Mouse (Mus musculus) heart, adult 18-20 months (tissue): ENCODE measurements around the gene Nfic. TPM values are rescaled to one million over a fixed set of nuclear protein-coding genes. Genes with fewer than 3 reads are reported as not detected.

ENCODE experiments used
- DNase-seq, 2 experiments: peaks; one replicate each; pipeline ENCODE4 v3.0.0; 2021 to 2022; ENCODE audit warnings: mixed read lengths in 1 of 2
- total RNA-seq, 2 experiments: library from RNA; stranded (reverse); gene quantifications; 2 replicates each; pipeline ENCODE4 v1.2.3; 2021

Gene Nfic
- total RNA-seq, 2 experiments from 2014 or later, result 91.0 to 93.4 TPM

DNA sequence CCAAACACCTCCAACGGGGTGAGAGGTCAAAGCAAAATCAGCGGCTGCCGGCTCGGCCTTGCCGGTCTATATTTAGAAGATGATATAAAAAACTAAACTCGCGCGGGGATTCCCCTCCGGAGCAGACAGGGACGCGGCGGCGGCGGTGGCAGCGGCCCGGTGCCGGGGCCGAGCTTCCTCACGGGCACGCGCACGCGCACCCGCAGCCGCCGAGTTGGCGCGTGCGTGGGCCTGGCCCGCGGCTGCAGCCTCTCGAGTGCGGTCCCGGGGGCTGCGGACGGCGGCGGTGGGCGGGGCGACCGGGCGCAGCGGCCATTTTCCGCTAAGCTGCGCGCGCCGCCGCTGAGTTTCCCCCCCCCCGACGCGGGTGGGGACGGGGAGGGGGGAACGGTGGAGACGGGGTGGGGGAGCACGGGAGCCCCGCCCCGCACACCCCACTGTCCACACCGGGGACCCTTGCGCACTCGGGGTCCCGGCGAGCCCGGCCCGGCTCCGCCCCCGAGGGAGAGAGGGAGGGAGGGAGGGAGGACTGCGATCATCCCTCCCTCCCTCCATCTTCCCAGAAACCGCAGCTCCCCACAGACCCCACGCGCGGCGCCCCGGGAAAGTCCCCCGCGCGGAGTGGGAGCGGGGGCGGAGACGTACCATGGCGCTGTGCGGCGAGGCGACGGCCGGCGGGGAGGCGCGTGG is 25.1 kb downstream of the Nfic start:
- peak; percentile 86 to 92 for DNase-seq

DNA sequence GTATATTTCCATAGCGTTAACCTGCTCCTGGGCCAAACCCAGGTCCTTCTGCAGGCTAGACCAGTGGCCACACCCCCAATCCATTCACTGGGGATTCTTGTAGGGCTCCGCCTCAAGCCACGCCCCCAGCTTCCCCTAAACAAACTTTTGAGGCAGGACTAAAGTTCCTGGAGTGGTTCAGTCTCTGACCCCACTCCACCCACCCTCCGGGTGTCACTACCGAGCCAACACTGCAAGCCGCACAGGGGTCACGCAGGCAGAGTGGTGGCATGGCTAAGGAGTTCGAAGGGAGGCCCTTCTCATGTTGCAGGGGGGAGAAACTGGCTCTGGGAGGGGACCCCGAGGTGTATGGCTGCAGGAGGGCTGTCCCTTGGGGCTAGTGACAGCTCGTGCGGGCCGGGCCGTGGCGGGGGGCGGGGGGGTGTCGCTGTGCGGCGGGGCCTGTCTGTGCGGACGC is 25.8 kb downstream of the Nfic start:
- peak; percentile 94 to 96 for DNase-seq

DNA sequence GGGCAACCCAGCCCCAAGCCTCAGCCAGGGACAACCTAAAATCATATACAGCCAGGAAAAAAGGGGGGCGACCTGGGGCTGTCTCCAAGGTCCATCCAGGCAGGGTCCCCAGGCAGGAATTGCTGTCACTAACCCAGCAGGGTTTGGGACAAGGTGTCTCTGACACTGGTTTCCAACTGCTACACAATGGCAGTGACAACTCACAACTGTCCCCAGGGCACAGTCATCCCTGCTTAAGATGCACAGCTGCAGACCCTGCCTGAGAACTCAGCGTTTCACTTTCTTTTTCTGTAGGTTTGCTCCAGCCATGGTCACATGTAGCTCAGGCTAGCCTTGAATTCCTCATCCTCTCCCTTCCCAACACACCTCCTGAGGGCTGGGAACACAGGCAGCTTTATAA is 26.3 kb downstream of the Nfic start:
- DNase-seq, result no peak

DNA sequence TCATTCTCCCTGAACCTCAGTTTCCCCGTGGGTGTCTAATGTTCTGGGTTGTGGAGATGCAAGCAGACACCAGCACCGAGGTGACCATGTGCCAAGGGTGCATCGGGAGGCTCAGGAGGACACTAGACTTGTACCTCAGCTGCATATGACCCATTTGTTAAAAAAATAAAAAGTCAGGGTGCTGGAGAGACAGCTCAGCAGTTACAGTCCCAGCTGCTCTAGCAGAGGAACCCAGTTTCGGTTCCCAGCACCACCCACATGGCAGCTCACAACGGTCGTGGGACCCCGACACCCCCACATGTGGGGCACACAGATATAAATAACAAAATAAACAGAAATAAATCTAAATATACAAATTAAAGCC is 26.9 kb downstream of the Nfic start:
- no peak for DNase-seq

DNA sequence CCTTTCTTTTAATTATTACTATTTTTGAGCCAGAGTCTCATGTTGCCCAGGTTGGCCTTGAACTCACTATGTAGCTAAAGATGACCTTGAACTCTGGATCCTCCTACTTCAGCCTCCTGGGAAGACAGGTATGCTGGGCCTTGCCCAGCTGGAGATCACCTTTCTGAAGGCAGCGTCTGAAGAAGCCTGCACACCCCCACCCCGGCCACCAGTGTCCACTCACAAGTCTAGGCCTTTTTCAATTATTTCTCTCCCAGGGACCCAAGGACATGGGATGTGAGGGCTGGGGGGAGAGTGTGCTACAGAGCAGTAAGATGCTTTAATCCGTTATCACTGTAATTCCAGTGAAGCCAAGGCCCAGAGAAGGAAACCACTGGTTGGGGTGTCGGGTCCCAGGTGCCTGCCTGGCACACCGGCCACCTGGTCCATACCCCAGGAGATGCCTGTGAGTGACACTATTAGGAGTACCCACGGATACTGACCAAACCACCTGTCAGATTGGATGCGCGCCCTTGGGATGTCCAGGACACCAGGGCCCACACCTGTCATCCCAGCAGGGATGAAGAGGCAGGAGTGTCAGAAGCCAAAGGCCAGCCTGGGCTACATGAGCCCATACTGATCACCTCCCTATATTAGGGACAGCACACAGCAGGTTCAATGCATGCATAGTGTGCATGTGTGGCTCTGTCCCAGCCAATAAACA is 27.5 kb downstream of the Nfic start:
- DNase-seq, result peak in 1 of 2 experiments; percentile 16

DNA sequence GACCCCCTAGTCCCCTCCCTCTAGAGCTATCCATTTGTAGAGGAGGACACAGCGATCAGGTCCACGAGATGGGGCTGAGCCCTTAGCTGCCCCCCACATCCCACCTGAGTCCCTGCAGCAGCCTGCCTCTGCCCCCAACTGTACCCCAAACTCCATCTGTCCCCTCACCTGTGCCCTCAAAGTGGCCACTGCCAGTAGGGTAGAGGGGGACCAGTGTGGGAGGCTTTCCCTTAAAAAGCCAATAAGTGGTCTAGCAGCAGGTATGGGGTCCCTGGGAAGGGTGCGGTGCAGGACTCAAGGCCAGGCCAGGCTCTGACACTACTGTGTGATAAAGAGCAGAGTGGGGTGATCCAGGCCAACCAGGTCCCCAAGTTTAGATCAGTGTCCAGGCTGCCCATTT is 28.1 kb downstream of the Nfic start:
- no peak for DNase-seq

DNA sequence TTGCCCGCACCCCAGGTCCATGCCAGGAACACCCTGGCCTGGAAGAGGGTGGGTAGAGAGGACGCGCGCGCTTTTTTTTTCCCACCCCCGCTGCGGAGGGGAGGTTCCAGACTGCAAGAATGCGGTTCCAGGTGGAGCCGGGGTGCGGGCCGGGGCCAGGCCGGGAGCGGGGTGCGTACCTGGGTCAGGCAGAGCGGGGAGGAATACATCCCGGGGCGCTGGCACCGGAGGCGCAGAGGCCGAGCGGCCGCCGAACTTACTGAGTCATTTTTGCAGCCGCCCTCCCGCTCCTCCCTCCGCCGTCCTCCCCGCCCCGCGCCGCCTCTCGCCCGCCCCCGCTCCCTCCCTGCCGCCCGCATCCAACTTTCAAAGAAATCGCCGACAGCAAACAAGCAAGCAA is 28.5 kb downstream of the Nfic start:
- DNase-seq, result peak; percentile 84

DNA sequence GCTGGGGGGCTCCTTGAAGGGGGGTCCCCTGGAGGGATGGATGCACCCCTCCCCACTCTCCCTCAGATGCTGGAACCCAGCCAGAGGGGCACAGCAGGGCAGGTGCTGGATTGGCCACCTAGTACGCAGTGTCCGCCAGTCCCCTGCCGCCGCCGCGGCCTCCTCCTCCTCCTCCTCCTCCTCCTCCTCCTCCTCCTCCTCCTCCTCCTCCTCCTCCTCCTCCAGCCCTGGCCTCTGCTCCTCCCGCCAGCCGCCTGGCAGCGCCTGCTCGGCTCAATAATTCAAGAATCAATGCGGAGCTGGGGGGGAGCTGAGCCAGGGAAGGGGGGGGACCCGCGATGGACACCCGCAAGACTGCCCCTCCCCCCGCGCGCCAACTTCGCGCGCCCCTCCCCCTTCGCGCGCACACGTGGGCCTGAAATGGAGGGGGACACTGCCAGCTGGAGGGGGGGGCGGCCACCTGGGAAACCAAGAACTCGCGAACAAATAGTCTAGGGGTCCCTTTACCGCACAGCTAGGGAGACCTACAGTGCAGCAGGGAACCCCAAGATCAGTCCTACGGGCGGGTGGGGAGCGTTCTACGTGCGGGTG is 29.3 kb downstream of the Nfic start:
- DNase-seq, result peak; percentile 41 to 57

DNA sequence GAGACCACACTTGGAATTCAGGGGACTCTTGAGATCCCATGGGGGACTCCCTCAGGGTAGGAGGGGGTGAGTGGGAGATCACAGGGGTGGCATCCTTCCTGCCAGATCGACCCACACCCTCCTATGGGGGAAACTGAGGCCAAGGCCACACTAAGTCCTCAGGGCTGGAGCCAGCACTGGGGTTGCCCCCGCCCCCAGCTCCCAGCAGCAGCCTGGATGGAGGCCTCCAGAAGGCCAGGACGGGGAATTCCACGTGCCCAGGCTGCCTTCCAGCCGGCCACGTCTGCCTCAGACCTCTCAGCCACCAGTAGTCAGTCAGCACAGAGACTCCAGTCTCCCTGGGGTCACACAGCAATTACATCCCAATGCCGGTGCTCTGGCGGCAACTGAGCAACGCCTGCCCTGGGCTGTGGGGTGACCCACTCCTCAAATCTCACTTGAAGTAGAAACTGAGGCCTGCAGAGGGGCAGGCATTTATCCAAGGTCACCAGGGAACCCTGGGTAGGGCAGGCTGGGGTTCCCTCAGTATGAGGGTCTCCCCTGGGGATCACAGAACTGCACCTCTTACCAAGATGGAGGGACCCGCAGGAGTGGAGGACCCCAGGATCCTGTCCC is 30.1 kb downstream of the Nfic start:
- peak; percentile 72 to 74 for DNase-seq

DNA sequence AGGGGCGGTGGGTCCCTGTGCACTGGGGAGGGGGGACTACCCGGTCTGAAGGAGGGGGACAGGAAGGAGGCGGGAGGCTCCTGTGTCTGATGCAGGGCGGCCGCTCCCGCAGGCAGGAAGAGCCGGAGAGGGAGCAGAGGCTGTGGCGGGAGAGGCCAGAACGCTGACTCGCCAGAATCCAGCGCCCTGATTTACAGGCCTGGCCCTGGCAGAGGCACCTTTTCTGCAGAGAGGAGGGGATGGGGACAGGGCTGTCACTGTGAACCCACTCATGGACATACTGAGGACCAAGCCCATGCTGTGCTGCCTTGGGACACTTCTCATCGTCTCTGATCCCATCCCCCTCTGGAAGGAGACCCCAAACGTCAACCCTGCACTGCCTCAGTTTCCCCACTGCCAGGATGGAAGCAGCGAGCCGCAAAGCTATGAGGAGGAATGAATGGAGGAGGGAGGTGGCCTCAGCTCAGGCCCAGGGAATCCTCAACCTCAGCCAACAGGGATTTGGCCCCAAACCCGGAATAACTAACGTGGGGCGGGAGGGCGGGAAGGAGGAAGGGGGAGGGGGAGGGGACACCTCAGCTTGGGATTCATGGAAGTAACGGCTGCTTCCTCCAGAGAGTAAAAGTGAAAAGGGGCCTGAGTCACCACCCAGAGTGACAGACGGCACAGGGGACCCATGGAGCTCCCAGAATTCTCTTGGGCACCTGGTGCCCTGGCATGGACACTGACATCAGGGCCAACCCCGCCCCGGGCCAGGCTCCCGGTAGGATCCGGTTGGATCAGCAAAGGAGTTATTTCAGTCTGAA is 31.0 kb downstream of the Nfic start:
- peak; percentile 80 to 86 for DNase-seq

DNA sequence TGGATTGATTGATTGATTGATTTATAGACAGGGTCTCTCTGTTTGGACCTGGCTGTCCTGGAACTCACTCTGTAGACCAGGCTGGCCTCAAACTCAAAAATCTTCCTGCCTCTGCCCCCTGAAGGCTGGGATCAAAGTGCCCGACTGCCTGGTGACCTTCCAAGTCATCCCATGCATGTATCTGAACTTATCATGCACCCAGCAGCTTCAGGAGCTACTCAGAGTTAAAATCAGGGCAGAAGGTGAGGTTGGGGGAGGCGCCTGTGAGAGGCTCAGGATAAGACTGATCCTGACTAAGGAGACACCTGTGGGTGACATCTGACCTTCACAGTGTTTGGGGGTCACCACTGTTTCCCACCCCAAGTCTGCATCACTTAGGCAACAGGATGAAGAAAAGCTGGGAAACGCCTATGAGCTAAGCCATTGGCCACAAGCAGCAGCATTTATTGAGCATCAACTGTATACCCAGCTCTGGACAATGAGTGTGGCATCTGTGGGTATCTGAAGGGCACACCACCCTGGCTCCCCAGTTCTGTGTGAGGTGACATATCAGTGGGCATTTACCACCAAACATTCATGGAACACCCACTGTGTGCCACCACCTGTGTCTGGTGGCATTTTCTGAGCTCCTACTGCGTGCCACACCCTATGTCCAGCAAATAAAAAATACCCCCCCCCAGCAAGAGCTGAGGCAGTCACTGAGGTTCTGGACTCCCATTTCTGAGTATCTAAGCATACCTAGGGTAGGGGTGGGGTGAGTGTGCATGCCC is 31.8 kb downstream of the Nfic start:
- peak; percentile 5 to 9 for DNase-seq

DNA sequence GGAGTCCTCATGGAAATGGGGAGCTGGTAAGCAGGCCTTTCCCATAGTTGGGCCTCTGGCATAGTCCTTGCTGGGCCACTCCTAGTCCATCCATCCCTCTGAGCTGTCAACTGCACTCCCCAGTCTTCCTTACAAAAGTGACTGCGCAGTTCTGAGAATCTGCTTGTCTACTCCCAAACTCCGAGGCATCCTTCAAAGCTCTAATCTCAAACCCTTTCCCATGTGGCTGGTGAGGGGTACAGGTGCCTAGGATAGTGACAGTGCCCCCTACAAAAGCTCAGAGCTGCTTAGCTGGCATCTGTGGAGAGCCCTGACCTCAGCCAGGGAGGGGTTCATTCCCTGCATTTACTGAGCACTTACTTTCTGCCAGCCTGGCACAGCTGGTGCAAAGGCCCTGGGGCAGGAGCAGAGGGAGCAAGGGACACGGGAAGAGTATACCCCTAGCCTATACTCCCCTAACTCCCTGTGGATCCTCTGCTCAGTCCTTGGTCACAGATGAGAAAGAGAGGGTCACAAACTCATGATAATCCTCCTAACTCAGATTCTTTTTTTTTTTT is 32.7 kb downstream of the Nfic start:
- peak in 1 of 2 experiments; percentile 16 for DNase-seq

DNA sequence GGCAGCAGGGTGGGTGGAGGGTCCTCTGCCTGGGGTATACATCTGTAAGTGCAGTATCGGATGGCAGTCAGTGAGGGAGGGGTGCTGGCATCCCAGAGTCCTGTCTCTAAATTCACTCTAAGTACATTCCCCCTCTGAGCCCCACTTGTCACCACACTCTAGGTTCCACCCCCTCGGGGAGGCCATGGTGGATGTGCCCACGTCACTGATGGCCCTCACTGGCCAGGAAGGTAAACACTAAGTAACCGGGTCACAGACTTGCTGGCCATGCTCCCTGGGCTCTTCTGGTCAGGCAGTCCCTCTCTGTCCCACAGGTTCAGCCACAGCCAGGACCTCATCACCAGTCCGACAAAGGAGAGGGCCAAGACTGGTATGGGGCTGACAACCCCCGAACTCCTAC is 33.2 kb downstream of the Nfic start:
- peak in 1 of 2 experiments; percentile 11 for DNase-seq

DNA sequence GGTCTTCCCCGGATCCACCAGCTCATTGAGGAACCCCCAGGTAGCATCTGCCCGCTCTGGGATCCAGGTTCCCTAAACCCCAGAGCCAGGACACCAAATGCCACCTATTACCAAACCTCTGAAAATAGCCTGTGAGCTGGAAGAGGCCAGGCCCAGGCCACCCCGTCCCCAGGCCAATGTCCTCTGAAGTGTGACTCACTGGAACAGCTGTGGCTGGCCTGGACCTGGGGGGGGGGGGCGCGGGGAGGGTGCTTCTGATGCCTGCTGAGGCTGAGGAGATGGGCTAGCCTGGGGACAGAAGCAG is 33.7 kb downstream of the Nfic start:
- peak in 1 of 2 experiments; percentile 70 for DNase-seq

DNA sequence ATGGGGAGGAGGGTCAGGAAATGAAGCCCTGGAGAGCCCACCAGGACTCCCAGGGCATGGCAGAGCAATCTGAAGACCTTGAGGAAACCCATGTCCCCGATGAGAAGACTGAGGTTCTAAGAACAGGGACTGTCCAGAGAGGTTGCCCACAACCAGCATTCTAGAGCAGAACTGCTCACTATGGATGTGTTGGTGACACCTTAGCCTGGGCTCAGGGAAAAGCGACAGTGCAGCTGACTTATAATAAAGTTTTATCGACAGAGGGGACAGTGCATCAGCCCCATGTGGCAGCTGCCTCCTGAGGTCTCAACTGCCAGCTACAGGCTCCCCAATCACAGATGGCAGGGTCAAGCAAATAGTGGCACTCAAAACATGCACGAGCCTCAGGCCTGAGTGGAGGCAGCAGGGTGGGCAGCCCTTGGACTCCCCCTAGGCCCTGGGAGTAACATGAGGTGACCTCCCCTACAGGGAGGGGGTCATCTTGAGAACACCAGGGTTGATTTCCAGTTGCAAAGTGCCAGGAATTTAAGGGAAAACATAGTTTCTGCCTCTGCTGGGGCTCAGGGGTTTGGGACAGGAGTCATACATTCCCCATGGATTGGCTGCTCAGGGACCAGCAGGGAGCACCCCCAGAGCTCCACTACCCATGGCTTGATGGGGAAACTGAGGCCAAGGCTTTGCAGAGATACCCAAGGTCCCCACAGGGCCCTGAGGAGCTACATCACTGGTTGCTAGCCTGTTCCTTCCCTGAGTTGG is 34.2 kb downstream of the Nfic start:
- peak; percentile 4 to 50 for DNase-seq

DNA sequence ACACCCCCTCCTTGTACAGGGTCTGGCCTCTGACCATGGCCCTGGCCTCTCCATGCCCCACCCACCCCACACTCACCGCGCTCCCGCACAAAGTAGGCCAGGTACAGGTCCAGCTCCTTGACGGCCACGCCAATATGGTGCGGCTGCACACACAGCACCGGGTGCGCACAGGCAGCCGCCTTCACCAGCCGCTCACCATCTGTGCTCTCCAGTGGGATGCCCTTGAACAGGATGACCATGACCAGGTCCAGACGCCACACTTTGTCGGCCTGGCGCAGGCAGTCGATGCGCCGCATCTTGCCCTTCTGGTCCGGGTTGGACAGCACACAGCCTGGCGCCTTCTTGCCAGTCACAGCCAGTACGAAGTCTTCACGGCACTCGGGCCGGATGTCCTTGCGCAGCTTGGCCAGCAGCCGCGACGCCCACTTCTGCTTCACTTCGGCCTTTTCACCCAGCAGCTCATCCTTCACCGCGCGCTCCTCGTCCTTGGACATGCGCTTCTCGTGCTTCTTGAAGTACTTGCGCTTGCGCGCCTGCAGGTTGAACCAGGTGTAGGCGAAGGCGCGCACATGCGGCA is 35.2 kb downstream of the Nfic start:
- DNase-seq, result peak in 1 of 2 experiments; percentile 21

DNA sequence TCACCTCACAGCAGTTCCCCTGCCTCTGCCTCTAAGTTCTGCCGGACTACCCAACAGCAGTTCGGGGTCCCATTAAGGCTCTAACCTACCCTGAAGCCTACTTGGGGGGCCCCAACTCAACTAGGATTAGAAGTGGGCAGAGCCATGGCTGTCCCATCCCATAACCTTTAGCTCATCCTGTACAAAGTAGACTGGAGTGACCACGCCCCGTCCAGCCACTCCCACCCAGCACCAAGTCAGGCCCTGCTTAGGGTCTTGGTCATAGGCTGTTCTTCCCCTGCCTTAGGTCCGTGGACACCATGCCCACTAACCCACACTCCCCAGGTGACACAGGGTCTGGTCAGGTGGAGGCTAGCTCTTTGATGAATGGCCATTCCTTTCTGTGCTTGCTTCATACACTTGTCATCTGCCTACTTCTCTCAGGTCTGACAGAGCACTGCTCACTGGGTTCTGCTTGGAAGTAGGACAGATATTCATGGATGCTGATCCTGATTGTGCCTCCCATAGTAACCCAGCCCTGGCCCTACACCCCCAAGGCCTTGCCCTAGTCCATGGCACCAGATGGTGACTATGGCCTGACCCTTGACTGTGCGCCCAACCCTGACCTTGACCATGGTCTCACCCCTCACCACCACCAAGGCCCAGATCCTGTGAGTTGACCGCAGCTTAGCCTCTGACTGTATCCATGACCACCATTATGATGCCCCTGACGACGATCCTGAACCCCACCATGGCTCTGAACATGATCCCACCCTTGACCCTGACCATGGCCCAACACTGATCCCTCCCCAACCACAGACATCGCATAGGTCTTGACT is 36.1 kb downstream of the Nfic start:
- peak in 1 of 2 experiments; percentile 2 for DNase-seq

DNA sequence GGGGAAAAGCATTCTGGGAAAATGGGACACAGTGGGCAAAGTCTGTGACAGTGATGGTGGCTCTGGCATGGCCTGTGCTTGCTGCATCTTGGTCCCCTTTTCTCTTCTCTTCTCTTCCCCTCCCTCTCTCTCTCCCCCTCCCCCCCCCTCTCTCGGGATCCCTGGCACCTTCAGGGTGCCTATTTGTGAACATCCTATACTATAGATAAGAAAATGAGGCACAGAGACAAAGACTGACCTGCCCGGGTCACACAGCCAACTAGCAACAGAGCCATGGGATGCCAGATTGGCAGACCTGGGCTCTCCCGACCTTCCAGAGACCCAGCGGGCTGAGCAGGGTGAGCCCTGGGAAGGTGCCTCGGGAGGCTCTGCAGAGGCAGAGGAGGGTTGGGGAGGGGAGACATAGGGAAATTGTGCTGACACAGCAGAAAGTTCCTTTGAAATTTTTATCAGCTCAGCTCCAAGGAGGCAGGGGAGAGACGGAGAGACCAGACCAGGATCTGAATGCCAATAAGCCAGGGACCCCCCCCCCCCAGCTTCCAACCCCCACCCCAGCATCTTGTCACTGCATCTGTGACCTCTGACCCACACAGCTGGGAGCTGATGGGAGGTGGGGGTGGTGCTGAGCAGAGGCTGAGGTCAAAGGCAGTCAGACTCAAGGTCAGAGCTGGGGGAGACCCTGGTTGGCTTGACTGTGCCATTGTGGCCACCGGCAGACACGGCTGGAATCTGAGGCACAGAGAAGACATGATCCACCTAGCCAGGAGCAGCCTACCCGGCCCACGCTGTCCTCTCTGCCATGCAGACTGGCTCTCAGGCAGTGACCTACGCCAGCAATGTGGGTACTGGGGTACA is 37.0 kb downstream of the Nfic start:
- peak in 1 of 2 experiments; percentile 1 for DNase-seq
